ENCODE assay signal across 8 mouse cellular contexts in genomic region chr11:109721781-109722446, GRCm38 (mm10). TPM values are rescaled to one million over a fixed set of nuclear protein-coding genes. Genes with fewer than 3 reads are reported as not detected.
A peak's percentile ranks its signal among the peaks of the same experiment; 100 is the strongest.
DNase-seq lines count a peak whose midpoint lies in the region; ATAC-seq and TF ChIP-seq lines count a peak whose summit lies in the region.

Gene Fam20a (minus strand): TSS chr11:109722279.

- H3K4me2 ChIP-seq in forebrain, embryonic 13.5 days = peak within 1 kb of the TSS; percentile 97
- peak within 1 kb of the TSS; percentile 62 for H3K4me2 ChIP-seq in liver, embryonic 13.5 days

- H3K27ac ChIP-seq in ES-E14 (ENCODE audit: insufficient read depth, low read depth, low read length, poor library complexity, severe bottlenecking) = no peak within 1 kb of the TSS
- H3K27ac ChIP-seq in forebrain, embryonic 13.5 days = no peak within 1 kb of the TSS
- peak within 1 kb of the TSS; percentile 85 for H3K27ac ChIP-seq in liver, embryonic 13.5 days

- in situ Hi-C loops in ES-E14 (cut with MboI; ENCODE audit: low sequenced_read_pairs in 2 of 2, unreplicated experiment in 2 of 2) = no loop called here

- intact Hi-C loops in heart, postnatal 10 days (cut with DNase I) = loop anchor here (1.0 to 2.0 kb wide), 2 partner anchors 51 to 138 kb away; no protein-coding TSS in a partner anchor

- H3K9ac ChIP-seq in ES-E14 (ENCODE audit: insufficient read depth, low read depth, low read length, poor library complexity, severe bottlenecking) = peak within 1 kb of the TSS; percentile 42; the same call in 1 of the 2 replicates
- H3K9ac ChIP-seq in forebrain, embryonic 13.5 days = peak within 1 kb of the TSS; percentile 66
- peak within 1 kb of the TSS; percentile 66 for H3K9ac ChIP-seq in liver, embryonic 13.5 days

- peak within 1 kb of the TSS; percentile 50 to 68 for H3K4me3 ChIP-seq in ES-E14 (ENCODE audit: insufficient read depth in 1 of 2, low read depth in 1 of 2, low read length in 2 of 2, poor library complexity in 1 of 2, severe bottlenecking in 1 of 2)
- peak within 1 kb of the TSS; percentile 46 for H3K4me3 ChIP-seq in forebrain, embryonic 13.5 days
- peak within 1 kb of the TSS; percentile 53 for H3K4me3 ChIP-seq in liver, embryonic 13.5 days (replicated peaks)

- TF ChIP-seq POLR2A in brain, embryonic 14.5 days (IDR thresholded peaks at IDR 0.05; ENCODE audit: borderline replicate concordance, extremely low read depth, insufficient read depth, insufficient read length, poor library complexity, severe bottlenecking) = no peak

- WGBS in forebrain, embryonic 13.5 days = under 1% methylated on average over 31 of the region's 31 CpGs
- WGBS in liver, embryonic 13.5 days (ENCODE audit: insufficient replicate concordance) = 3% methylated on average over 31 of the region's 31 CpGs

- peaks cover 21% of the 10 kb centered on the region for H3K27me3 ChIP-seq in forebrain, embryonic 13.5 days
- peaks cover 33% of the 10 kb centered on the region for H3K27me3 ChIP-seq in liver, embryonic 13.5 days

- peaks cover 2% of the 10 kb centered on the region in 2 experiments; a peak in 3 of 4 replicates for H3K4me1 ChIP-seq in ES-E14 (ENCODE audit: control insufficient read depth in 2 of 2, insufficient read depth in 2 of 2, low read length in 2 of 2, poor library complexity in 1 of 2)
- peaks cover 27% of the 10 kb centered on the region for H3K4me1 ChIP-seq in forebrain, embryonic 13.5 days
- H3K4me1 ChIP-seq in liver, embryonic 13.5 days (replicated peaks) = peaks cover 18% of the 10 kb centered on the region

- H3K9me3 ChIP-seq in ES-E14 (ENCODE audit: control insufficient read depth, insufficient read depth, low read depth, low read length) = no peaks in the 10 kb centered on the region
- H3K9me3 ChIP-seq in forebrain, embryonic 13.5 days (replicated peaks) = no peaks in the 10 kb centered on the region
- no peaks in the 10 kb centered on the region for H3K9me3 ChIP-seq in liver, embryonic 13.5 days (replicated peaks)

- peak; percentile 66 for ATAC-seq in forebrain, embryonic 13.5 days
- ATAC-seq in liver, embryonic 13.5 days (ENCODE audit: low read depth) = peak; percentile 25; the same call in 1 of the 2 replicates

- no peaks in the 10 kb centered on the region for H3K36me3 ChIP-seq in ES-E14 (ENCODE audit: control insufficient read depth, insufficient read depth, low read length, poor library complexity, severe bottlenecking)
- no peaks in the 10 kb centered on the region for H3K36me3 ChIP-seq in forebrain, embryonic 13.5 days (ENCODE audit: poor library complexity, severe bottlenecking)
- H3K36me3 ChIP-seq in liver, embryonic 13.5 days = no peaks in the 10 kb centered on the region

- peak; percentile 60 for DNase-seq in ES-E14 (ENCODE audit: low read depth, low spot score)
- DNase-seq in brain, embryonic 14.5 days (ENCODE audit: low read depth) = peak; percentile 72
- DNase-seq in heart, postnatal 10 days = peak; percentile 81 to 82
- peak; percentile 72 to 84 for DNase-seq in kidney, postnatal 25 days
- DNase-seq in liver, embryonic 13.5 days = no peak
- DNase-seq in naive thymus-derived CD4-positive, alpha-beta T cell, adult 2 months (ENCODE audit: low read depth) = peak; percentile 25
- DNase-seq in urinary bladder, postnatal 14 days (ENCODE audit: low spot score) = peak; percentile 53

- TF ChIP-seq CTCF in brain, embryonic 14.5 days (IDR thresholded peaks at IDR 0.05; ENCODE audit: borderline replicate concordance, extremely low read depth, insufficient read depth, insufficient read length) = peak; percentile 28; the same call in 1 of the 2 replicates

TF ChIP-seq in ES-E14, 5 proteins besides CTCF, POLR2A, EP300 and RAD21:
- TF ChIP-seq MAFK (IDR thresholded peaks at IDR 0.05; ENCODE audit: insufficient read depth, low read depth, low read length) (no peak), HCFC1 (IDR thresholded peaks at IDR 0.05; ENCODE audit: borderline replicate concordance, insufficient read depth, low read length) (no peak), CHD2 (IDR thresholded peaks at IDR 0.05; ENCODE audit: low read depth, low read length) (no peak), ZNF384 (IDR thresholded peaks at IDR 0.05; ENCODE audit: low read depth, low read length) (no peak), ZC3H11A (IDR thresholded peaks at IDR 0.05; ENCODE audit: borderline replicate concordance, low read depth, low read length) (no peak)

RNA-seq across cellular contexts. Expression of gene Fam20a, which starts in this region (rescaled TPM):
- 0.45 and 0.58 TPM in 2 replicates for total RNA-seq in ES-E14 (2012; rRNA removed)
- 2.8 and 4.3 TPM in 2 replicates for polyA plus RNA-seq in brain, embryonic 14.5 days (2012; rRNA removed)
- polyA plus RNA-seq in forebrain, embryonic 13.5 days (2015; fragmentation: Nextera tagmentation; extraction: Ambion mirVana) = 1.1 and 1.8 TPM in 2 replicates
- 1 to 10 TPM; 6.2 to 7.6 TPM for total RNA-seq in heart, postnatal 10 days (2021)
- 3.7 and 4.1 TPM in 2 replicates for polyA plus RNA-seq in liver, embryonic 13.5 days (2015; fragmentation: Nextera tagmentation; extraction: Ambion mirVana)

Comparison
In these comparisons a context has a peak if more than half of its experiments do, and no peak if none do; other contexts are left out.
1. Peak in DNase-seq, H3K4me3 ChIP-seq and H3K9ac ChIP-seq in ES-E14; RNA of the gene not detected or under 1 TPM.